Mouse (Mus musculus): ENCODE data around the gene Otud7b.

- TF ChIP-seq POLR2A (IDR thresholded peaks at IDR 0.05; ENCODE audit: control insufficient read depth, low read depth, low read length), result no peak
- no peak for TF ChIP-seq CTCF (IDR thresholded peaks at IDR 0.05; ENCODE audit: control insufficient read depth, insufficient read depth, insufficient replicate concordance, low read depth, low read length)
Measured at GRCm38 (mm10) chr3:96170976-96171545, 66.7 kb downstream of the Otud7b start.

Data from testis, adult 2 months (tissue).